Mouse (Mus musculus): ENCODE results near the gene Rab44.
"Not testable (repeated sequence)": the region's sequence is repeated elsewhere in the genome, so short reads cannot be mapped to it uniquely, and the experiment has no call there.

The Rab44 gene

GRCm38 (mm10) chr17:29113591-29114352 lies at the start of gene Rab44:
Rab44 (plus strand) TSS chr17:29114145.
- no peak for DNase-seq

- DNase-seq = no peak
Measured at GRCm38 (mm10) chr17:29065245-29065940, 48.6 kb upstream of the Rab44 start.

GRCm38 (mm10) chr17:29065971-29066370 lies 48.0 kb upstream of the Rab44 start:
- no peak for DNase-seq

- not testable (repeated sequence) for DNase-seq
Measured at GRCm38 (mm10) chr17:29067416-29067815, 46.5 kb upstream of the Rab44 start.

- DNase-seq = no peak
Measured at GRCm38 (mm10) chr17:29067847-29068246, 46.1 kb upstream of the Rab44 start.

- DNase-seq = no peak
Measured at GRCm38 (mm10) chr17:29069063-29069462, 44.9 kb upstream of the Rab44 start.

GRCm38 (mm10) chr17:29071820-29072219 lies 42.1 kb upstream of the Rab44 start:
- no peak for DNase-seq

GRCm38 (mm10) chr17:29072701-29073307 lies 41.1 kb upstream of the Rab44 start:
- DNase-seq = no peak

GRCm38 (mm10) chr17:29073313-29073712 lies 40.6 kb upstream of the Rab44 start:
- no peak for DNase-seq

GRCm38 (mm10) chr17:29074085-29074484 lies 39.9 kb upstream of the Rab44 start:
- no peak for DNase-seq

GRCm38 (mm10) chr17:29076235-29076634 lies 37.7 kb upstream of the Rab44 start:
- no peak for DNase-seq

GRCm38 (mm10) chr17:29077786-29078509 lies 36.0 kb upstream of the Rab44 start:
- no peak for DNase-seq

- peak; percentile 35 for DNase-seq
Measured at GRCm38 (mm10) chr17:29078519-29079383, 35.2 kb upstream of the Rab44 start.

GRCm38 (mm10) chr17:29080758-29081617 lies 33.0 kb upstream of the Rab44 start:
- no peak for DNase-seq

- peak; percentile 40 for DNase-seq
Measured at GRCm38 (mm10) chr17:29081618-29082381, 32.1 kb upstream of the Rab44 start.

GRCm38 (mm10) chr17:29083586-29083985 lies 30.4 kb upstream of the Rab44 start:
- no peak for DNase-seq

GRCm38 (mm10) chr17:29084656-29085055 lies 29.3 kb upstream of the Rab44 start:
- DNase-seq = no peak

- no peak for DNase-seq
Measured at GRCm38 (mm10) chr17:29085266-29085665, 28.7 kb upstream of the Rab44 start.

- no peak for DNase-seq
Measured at GRCm38 (mm10) chr17:29086916-29087315, 27.0 kb upstream of the Rab44 start.

- DNase-seq = no peak
Measured at GRCm38 (mm10) chr17:29090776-29091175, 23.2 kb upstream of the Rab44 start, which contains the start of gene Cdkn1a. Cdkn1a (plus strand) TSS chr17:29090976.

All from right cerebral cortex, postnatal 25 days (tissue).